Mouse (Mus musculus) heart, postnatal 0 days (tissue): ENCODE measurements around the gene Pck2.

Experiments
- CTCF ChIP-seq: IDR thresholded peaks from 2 replicates; pipeline ENCODE4 v1.5.1; 2016; ENCODE audit warnings: antibody characterized with exemption, control low read depth, low read depth
- EP300 ChIP-seq: IDR thresholded peaks from 2 replicates; pipeline ENCODE4 v1.6.1; 2016; ENCODE audit warnings: antibody characterized with exemption, low read depth

DNA sequence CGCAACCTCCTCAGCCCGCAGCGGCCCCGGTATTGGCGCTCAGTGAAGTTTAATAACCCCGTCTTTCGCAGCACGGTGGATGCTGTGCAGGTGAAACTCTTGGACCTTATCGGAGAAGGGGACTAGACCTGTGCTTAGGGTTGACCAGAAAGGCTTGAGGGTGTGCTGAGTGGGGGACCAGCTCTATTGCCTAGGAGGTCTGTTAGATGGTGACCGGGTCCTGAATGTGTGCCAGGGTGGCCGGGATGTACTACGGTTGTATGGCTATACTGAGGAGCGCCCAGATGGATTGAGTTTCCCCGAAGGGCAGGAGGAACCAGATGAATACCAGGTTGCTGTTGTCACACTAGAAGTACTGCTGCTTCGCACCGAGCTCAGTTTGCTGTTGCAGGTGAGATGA is 52.2 kb downstream of the Pck2 start:
- TF ChIP-seq CTCF, result no peak
- no peak for TF ChIP-seq EP300
